Mouse (Mus musculus) frontal cortex, postnatal 25 days (tissue): ENCODE measurements at regions not wholly inside any gene's neighbourhood (a gene's known extent, or its start where the extent isn't known, plus 50 kb on each side); places are given as distances from the start of the nearest gene placed in this dataset.

Experiments
- DNase-seq, 2 experiments: peaks; one replicate each; pipeline ENCODE4 v3.0.0; 2022; ENCODE audit warnings: low spot score in 2 of 2

DNA sequence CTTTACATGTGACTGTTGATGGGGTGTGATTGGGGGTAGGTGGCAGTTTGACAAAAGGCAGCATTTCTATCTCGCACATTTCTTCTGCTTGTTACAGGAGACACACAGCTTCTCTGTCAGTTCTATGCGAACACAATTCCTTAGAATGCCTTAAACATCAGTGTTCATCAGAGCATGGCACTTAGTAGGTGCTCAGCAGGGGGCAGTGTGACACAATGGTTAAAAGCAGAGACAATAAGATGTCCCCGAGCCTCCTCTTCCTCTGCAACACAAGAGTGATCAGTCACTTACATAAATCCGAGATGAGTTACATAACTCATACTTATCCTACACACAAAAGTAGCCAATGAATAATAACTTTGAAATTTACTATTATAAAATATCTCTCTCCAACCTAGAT lies 688.1 kb downstream of the Gm826 start:
- DNase-seq, result peak in 1 of 2 experiments; percentile 7

- DNase-seq, result no peak
Observed at GRCm38 (mm10) chr2:159646595-159646994, 687.4 kb downstream of the Gm826 start.

GRCm38 (mm10) chr2:159652243-159652642 lies 681.7 kb downstream of the Gm826 start:
- DNase-seq, result no peak

DNA sequence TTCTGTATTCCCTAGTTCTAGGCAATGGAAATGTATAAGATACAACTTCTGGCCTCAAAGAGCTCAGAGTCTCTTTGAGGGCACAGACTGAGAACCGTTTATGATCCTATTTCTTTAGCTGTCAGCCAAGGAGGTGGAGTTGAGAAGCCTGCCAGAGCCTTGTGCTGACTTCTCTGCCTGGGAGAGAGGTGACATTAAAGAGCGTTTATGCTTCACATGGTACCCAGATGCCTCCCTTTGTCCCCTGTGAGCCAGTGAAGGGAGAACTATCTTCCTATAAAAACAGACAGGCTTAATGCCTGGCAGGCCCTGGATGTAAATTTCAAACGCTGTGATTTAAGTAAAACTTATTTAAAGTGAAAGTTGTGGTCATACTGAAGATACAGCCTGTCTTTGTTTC lies 657.1 kb downstream of the Gm826 start:
- no peak for DNase-seq

DNA sequence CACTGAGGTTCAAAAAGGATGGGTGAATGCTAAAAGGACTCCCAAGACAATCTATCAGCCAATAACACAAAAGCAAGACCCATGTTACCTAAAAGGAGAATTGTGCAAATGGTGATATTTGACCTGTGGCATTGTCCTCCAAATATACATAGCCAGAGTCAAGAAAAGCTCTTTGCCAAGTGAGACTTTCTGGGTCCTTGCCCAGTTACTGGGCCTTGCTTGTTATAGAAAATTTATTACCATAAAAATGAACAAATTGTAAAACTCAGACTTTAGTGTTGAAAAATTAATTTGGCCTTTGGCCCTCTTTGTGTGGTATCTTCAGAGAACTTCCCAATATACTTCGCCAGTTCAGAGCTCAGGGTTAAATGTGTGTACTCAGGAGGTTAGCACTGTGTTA lies 653.3 kb downstream of the Gm826 start:
- DNase-seq, result no peak

DNA sequence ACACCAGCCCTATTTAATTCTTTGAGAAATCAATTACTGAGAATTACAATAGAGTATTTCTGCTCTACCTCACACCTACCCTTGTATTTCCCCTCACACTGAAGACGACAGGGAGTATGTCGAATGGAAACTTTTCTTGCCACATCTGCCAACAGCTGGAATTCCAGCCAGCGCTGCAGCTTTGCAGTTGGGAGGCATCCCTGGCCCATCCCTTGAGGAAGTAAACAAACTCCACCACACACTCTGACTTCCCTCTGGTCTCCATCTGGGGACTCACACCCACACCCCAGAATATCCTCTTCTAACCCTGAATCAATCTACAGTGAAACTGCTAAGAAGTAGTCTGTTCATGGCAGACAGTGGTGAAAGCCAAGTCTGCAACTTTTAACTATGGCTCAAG lies 630.9 kb downstream of the Gm826 start:
- no peak for DNase-seq

- no peak for DNase-seq
Observed at GRCm38 (mm10) chr2:159708141-159708540, 625.8 kb downstream of the Gm826 start.

DNA sequence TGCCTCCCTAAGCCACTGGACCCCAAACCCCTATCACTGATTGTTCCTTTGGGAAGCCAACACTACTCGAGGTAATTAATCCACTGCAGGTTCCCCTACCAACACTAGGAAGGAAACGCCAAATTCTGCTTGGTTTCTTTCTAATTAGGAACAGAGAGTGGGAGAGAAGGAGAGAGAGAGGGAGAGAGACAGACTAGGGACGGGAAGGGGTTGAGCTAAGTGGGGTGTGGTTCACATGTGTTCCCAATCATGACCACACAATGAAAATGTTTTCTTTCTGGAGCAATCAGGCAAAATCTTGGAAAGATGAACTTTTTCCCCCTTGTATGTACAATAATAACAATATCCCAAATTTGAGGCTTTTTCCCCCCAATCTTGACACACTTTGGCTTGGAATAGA lies 619.3 kb downstream of the Gm826 start:
- DNase-seq, result no peak

DNA sequence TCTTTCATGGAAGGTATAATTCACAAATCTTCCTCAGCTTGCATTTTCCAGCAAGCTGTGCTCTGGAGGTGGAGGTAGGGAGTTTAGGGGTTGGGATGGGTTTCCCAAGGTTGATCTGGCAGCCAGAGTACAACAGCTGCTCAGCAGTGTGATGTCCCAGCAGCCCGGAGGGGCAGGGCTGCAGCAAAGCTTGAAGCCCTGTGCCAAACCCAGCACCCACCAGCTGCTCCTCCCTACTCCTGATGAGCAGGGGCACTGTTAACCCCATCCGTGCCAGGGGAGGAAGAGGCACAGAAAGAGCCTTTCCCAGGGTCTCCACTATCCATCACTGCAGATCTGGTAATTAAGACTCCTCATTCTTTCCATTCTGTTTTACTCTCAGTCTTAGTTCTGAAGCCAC lies 615.2 kb downstream of the Gm826 start:
- no peak for DNase-seq

GRCm38 (mm10) chr2:159725158-159726076 lies 608.5 kb downstream of the Gm826 start:
- no peak for DNase-seq

GRCm38 (mm10) chr2:159729301-159729700 lies 604.7 kb downstream of the Gm826 start:
- DNase-seq, result no peak

DNA sequence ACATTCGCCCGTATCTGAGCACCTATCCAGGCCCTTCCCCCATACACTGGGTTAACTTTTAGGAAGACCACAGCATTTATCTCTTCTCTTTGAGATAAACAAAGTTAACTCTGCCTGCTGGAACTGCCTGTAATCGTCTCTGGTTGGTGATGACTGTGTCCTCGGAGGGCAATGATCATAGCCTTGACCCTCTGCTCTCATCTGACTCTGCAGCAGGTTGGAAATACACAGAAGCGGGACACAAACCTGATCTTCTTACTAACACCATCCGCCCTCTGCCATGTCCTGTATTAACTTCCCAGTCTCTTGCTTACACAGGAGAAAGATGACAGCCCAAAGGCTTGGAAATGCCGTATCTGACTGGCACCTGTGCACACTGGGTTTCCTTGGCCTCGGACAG lies 603.7 kb downstream of the Gm826 start:
- no peak for DNase-seq

DNA sequence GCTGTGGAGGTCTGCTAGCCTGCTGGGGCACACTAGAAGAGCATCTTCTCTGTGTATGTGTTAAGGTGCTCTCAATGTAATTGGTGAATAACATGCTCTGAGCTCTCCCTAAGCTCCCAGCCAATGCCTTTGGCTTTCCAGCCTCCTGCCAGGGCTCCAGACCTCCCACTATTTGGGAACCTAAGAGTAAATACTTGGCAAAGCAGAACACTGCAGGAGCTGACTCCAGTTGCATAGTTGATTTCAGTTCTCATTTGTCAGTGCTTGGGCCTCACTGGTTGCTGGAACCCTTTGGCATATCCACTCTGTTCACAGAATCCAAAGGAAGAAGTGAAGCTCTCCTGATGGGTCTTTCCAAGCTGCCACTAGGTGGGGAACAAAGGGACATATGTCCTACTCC lies 602.7 kb downstream of the Gm826 start:
- DNase-seq, result no peak

GRCm38 (mm10) chr2:159732413-159732812 lies 601.5 kb downstream of the Gm826 start:
- DNase-seq, result no peak

GRCm38 (mm10) chr2:159734576-159734975 lies 599.4 kb downstream of the Gm826 start:
- no peak for DNase-seq

DNA sequence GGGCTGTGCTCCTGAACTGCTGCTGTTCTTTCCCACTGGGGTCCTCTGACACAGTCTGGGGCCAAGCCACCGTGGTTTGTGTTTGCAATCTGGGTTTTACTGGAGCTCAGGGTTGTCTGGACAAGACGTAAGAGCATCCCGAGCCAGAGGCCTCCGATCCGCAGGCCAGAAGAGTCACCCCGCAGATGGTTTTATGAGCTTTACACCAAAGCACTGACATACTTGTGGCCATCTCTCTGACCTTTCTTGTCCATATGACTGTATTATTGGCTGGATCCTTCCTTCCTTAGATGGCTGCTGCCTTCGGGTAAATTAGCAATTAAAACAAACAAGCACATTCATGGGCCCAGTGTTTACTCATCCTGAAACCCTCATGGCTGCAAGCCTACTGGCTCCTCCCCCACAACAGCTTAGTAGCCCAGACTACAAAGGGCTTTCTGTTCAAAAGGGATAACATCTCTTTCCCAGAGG lies 578.4 kb downstream of the Gm826 start:
- DNase-seq, result no peak

DNA sequence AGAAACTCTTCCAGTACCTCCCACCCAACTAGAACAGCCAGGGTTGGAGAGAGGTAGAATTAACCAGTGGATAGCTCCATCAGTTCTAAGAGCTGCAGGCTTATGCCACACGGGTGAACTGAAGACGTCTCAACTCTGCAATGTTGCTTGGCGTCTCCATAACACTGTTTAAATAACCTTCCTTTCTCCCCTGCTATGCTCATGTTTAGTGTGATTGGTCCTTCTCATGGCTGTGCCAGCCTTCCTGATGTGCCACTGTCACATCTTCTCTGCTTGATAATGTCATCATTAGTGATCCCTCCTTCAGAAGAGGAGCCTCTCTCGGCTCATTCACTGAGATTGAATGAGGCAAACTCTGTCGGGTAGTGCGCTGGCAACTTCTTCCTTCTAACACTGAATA lies 573.2 kb downstream of the Gm826 start:
- DNase-seq, result no peak

DNA sequence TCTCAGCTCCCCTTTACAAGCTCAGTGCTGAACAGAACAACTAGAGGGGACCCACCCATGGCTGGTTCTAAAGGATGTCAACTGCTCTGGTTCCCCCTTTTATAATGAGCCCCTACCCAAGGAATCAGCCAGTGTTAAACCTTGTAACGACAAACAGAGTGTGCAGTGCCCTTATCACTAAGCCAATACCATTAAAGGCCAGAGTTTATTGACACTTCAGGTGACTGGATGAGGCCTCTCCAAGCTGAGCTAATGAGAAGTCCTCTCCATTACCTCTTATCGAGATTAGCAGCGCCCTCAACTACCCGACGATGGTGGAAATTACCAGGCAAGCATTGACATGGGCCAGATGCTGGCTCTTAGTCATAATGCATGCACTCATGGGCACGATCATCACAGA lies 570.8 kb downstream of the Gm826 start:
- no peak for DNase-seq
